Mouse (Mus musculus) frontal cortex, postnatal 14 days (tissue): ENCODE data around the gene Glrx3.

Source experiments
- DNase-seq, 2 experiments: peaks; one replicate each; pipeline ENCODE4 v3.0.0; 2022; ENCODE audit warnings: low spot score in 2 of 2

Glrx3 gene

DNA sequence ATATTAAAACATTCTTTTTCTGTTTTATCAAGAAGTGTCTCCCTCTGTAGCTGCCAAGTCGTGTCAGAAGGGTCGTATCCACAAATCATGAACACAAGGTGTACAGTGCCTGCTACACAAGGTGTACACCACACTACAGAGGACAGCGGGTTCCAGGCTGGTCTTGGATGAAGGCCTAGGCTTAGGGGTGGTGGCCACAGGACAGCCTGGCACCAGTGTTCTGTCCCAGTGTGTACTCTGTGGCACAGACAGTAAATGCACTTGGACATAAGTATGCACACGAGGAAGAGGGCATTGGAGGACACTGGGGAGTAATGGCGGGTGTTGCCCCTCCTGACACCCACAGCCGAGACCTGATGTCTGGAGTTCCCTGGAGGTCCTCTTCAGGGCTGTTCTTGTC, 34.7 kb downstream of the Glrx3 start:
- no peak for DNase-seq

DNA sequence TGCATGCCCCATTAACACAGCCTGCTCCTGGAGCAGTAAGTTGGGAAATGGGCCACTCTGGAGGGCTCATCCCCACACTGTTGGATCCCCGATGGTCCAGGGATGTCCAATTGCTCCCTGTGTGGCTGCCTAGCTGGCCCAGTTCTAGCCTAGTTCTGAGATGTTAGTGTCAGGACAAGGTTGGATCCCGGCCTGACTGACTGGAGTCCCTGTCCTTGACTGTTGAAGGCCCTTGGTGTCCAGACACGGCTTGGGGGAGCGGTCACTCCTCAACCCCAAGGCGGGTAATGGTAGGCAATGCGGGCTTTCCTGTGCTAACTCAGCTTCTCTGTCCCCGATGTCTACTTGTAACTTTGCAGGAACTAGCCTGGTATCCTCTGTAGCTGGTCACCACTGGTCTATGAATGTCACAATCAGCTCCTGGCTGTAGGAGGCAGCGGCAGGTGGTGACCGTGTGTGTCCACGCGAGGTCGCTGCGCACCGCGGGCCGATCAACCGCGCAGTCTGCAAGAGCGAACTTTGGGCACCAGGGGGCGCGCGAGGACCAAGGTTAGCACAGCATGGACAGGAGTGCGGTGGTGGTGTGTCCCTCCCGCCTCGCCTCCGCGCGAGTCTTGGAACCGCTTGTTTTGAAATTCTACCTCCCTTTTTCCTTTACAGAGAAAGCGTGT, 40.7 kb downstream of the Glrx3 start:
- peak; percentile 75 to 95 for DNase-seq

DNA sequence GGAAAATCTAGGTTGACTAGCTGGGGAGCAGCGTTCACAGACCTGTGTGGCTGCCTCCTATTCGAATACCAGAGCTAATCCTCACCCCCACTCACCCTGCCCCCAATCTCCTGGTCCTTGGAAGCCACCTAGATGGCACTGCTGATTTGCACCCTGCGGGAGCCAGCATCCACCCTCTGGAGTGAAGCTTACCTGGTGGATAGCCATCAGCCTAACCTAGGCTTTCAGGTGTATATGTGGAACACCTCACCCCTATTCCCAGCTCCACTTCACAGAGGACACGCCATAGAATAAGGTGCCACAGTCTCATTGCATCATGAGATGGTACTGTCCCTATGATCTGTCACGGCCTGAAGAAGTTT, 41.2 kb downstream of the Glrx3 start:
- DNase-seq, result no peak

DNA sequence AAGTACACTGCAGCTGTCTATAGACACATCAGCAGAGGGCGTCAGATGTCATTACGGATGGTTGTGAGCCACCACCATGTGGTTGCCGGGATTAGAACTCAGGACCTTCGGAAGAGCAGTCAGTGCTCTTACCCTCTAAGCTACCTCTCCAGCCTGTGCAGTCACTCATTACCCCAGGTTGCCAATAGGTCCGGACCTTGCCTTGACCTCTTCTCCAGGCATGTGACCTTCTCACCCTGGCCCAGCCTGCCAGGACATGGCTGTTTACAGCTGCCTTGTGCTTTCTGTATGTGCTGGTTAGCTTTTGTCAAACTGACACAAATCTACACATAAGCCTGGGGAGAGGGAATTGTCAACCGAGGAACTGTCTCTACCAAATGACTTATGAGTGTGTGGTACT, 43.4 kb downstream of the Glrx3 start:
- DNase-seq, result no peak

DNA sequence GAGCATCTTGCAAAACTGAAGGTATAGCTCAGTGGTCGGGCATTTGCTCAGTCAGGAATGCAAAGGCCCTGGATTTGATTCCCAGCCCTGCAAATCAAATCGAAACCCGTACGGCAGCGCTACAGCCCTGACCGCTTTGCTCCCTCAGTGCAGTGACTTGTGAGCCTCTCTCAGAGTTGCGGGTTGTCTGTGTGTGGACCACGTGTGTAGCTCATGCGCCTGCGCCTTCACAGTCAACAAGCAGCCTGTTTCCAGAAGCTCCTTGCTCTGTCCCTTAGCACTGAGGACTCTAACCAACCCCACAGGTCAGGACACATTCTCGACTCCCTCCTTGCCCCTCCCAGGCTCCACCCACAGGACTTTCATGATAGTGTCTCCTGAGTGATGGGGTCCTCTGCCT, 46.6 kb downstream of the Glrx3 start:
- DNase-seq, result no peak

DNA sequence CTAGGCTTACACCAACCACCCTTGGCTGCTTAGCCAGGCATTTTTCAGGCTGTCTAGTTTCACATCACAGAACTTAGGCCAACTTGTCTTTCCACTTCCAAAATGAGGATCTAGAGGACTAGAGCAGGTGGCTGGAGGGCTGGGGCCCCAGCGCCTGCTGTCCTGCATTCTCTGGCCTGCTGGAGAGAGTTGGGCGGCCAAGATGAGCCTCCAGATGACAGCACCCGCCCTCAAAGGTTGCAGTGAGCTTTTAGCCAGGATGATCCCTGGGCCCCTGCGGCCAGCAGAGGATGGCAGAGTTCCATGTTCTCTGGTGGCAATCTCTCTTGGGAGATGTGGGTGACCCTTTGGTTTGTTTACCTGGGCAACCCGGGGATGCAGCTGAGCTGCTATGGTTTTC, 51.0 kb downstream of the Glrx3 start:
- no peak for DNase-seq

DNA sequence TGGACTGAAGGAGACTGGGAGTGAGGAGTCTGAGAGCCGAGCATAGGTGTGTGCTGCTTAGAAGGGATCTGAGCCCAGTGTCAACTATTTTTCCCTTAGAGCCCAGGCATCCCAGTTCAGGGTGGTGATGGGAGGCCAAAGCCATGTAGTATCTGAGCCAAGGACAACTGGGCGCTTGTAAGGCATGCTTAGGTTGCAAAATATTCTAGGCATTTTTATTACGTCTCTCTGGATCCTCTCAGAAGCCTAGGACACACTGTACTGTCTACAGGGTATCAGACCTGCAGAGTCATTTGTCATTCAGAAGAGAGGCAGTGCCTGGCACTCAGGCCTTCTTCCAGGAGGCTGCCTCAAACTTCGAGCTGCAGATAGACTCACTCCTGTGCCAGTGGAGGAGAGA, 53.3 kb downstream of the Glrx3 start:
- no peak for DNase-seq

DNA sequence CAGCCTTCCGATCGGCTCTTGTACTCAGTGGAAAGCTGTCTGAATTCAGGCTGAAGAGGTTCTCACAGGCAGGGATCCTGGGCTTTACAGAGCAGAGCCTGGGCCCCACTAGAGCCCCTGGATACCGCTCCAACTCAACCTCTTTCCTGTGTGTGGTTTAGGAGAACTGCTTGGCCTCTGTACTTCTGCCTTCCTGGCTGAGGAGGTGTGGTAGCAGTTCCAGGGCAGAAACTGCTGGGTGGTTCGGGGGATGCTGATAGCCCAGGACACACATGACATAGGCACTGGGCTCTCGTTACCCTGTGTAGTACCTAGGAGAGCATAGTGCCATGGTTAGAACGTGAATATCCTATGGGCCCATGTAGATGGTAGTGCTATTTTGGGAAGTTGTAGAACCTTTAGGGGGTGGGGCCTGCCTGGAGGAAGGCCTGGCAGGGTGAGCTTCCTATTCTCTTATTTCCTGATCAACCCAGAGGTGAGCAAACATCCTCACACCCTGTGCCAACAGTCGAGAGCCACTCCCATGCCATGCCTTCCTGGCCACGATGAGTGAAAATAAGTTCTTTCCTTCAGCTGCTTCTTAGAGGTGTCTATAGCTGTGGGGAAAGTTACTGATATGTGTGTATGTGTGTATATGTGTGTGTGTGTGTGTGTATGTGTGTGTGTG, 55.0 kb downstream of the Glrx3 start:
- no peak for DNase-seq

DNA sequence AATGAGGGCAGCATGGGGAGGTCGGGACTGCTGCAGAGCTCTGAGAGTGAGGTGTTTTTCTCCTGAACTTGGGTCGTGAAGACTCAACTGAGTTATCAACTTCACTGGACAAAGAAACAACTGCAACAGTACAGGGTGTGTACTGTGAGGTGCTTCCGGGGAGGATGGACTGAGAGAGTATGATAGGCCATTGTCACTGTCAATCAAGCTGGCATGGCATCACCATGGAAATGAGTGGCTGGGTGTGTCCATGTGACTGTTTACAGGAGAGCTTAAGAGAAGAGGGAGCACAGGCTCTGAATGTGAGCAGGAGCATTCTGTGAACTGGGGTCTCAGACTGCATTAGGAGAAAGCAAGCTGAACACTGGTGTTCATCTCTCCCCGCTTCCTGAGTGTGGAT, 61.3 kb downstream of the Glrx3 start:
- DNase-seq, result no peak

DNA sequence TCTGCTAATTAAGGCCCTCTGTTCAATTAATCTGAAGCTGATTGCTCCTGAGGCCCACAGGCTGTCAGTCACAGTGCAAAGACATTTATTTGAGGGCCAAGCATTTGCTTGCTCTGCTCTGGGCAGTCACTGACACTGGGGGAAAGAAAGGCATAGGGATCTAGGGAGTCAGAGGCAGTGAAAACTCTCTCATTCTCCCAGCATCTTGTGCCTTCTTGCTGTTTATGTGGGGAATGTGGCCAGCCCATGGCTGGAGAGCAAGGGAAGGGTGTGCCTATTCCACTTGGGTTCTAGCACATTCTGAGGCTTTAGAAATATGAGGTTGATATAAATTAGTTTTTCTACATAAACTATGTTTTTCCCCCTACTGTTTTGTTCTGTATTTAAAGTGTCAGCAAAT, 80.2 kb downstream of the Glrx3 start:
- DNase-seq, result no peak

DNA sequence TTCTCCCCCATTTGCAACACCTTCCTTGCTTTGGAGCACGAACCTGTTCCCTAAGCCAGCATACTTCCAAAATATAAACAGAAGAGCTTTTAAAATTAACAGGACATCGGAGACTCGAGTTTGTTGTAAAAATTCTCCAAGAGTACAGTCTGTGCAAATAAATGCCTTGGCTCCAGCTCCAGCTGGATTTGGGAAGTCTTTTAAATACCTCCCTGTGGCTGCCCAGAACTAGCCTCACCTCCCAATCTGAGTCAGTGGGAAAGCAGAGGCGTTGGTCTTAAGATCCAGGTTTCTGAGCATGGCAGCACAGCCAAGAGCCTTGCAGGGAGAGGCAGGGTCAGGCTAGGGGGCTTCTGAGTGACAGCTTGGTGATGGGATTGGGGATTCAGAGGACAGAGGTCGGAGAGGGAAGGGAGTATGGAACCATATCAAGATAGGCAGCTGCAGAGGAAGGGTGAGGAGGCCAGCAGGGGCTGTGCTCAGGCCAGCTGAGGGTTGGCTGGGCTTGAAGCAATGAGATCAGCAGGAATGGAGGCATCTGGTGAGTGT, 80.7 kb downstream of the Glrx3 start:
- no peak for DNase-seq
